Mouse (Mus musculus): ENCODE results near the gene Cdkn1a.

GRCm38 (mm10) chr17:29123578-29124174 lies 32.9 kb downstream of the Cdkn1a start:
- no peak for TF ChIP-seq CTCF (IDR thresholded peaks at IDR 0.05; ENCODE audit: low read depth)
- no peak for TF ChIP-seq EP300 (IDR thresholded peaks at IDR 0.05; ENCODE audit: low read depth)

All from liver, embryonic 14.5 days (tissue).